Mouse (Mus musculus) embryonic facial prominence, embryonic 10.5 days (tissue): ENCODE data around the gene Gpatch11. TPM values are rescaled to one million over a fixed set of nuclear protein-coding genes. Genes with fewer than 3 reads are reported as not detected.

Experiments used
- polyA plus RNA-seq: library from polyadenylated mRNA; unstranded; fragments of >200 nt; fragmentation: Nextera tagmentation; extraction: Ambion mirVana; gene quantifications from 2 replicates; pipeline ENCODE4 v1.2.1, GENCODE M21; 2016

Gene Gpatch11
- polyA plus RNA-seq, 1 experiment from 2014 or later, result 42.7 TPM

Other genes starting within 250 kb of the Gpatch11 start
- gene Strn, start 98.4 kb upstream of the Gpatch11 start, polyA plus RNA-seq, result 6.6 and 7.1 TPM in 2 replicates
- 14.6 and 15.2 TPM in 2 replicates for gene Heatr5b, start 203 bp upstream of the Gpatch11 start, polyA plus RNA-seq
- 6.0 and 7.6 TPM in 2 replicates for gene Eif2ak2, start 47.0 kb downstream of the Gpatch11 start, polyA plus RNA-seq
- gene Sult6b1, start 71.4 kb downstream of the Gpatch11 start, polyA plus RNA-seq, result 0.19 TPM in 1 of 2 replicates, not detected in the other
- gene Cebpzos, start 80.9 kb downstream of the Gpatch11 start, polyA plus RNA-seq, result 99.2 and 102 TPM in 2 replicates
- gene Cebpz, start 101.5 kb downstream of the Gpatch11 start, polyA plus RNA-seq, result 57.8 and 66.2 TPM in 2 replicates
- gene Ndufaf7, start 101.6 kb downstream of the Gpatch11 start, polyA plus RNA-seq, result 47.1 and 48.7 TPM in 2 replicates
- 52.4 and 54.3 TPM in 2 replicates for gene Prkd3, start 185.2 kb downstream of the Gpatch11 start, polyA plus RNA-seq
- 2.9 and 3.6 TPM in 2 replicates for gene Qpct, start 216.3 kb downstream of the Gpatch11 start, polyA plus RNA-seq